Mouse (Mus musculus) liver, adult 2 months (tissue): ENCODE measurements around the gene Qser1.

Source experiments
- CTCF ChIP-seq: fragments of 200-500 bp; IDR thresholded peaks from 2 replicates; pipeline ENCODE4 v1.5.1; 2011; ENCODE audit warnings: low read depth, low read length, control low read depth
- POLR2A ChIP-seq: fragments of 200-500 bp; IDR thresholded peaks from 2 replicates; pipeline ENCODE4 v1.6.1; 2011; ENCODE audit warnings: low read length, control low read depth; ENCODE audit not compliant: insufficient read depth; ENCODE audit errors: extremely low read depth

GRCm38 (mm10) chr2:104815561-104816370, 794 bp downstream of the Qser1 start:
- TF ChIP-seq CTCF, result no peak
- no peak for TF ChIP-seq POLR2A
